Mouse (Mus musculus) kidney, embryonic 14.5 days (tissue): ENCODE results near the gene Il27ra. TPM values are rescaled to one million over a fixed set of nuclear protein-coding genes. Genes with fewer than 3 reads are reported as not detected.
A peak's percentile ranks its signal among the peaks of the same experiment; 100 is the strongest.

Source experiments
- ATAC-seq: fragments of 200-750 bp; cut with Nextera tagmentation; 2 replicates; pipeline ENCODE4 v1.8.0; 2017; ENCODE audit warnings: moderate number of reproducible peaks, mild to moderate bottlenecking, moderate TSS enrichment, moderate library complexity; ENCODE audit not compliant: low FRiP score, low TSS enrichment
- H3K27ac ChIP-seq: fragments of 300-500 bp; sonication (generic); 2 replicates; pipeline ENCODE4 v1.5.1; 2014; ENCODE audit warnings: low read depth, mild to moderate bottlenecking, low read length, moderate library complexity, mixed read lengths
- H3K27me3 ChIP-seq: fragments of 300-500 bp; sonication (generic); 2 replicates; pipeline ENCODE4 v1.6.1; 2014; ENCODE audit warnings: mild to moderate bottlenecking, low read length; ENCODE audit not compliant: control insufficient read depth, insufficient read depth
- H3K36me3 ChIP-seq: fragments of 300-500 bp; sonication (generic); 2 replicates; pipeline ENCODE4 v1.6.1; 2014; ENCODE audit warnings: low read length, mixed read lengths; ENCODE audit not compliant: control insufficient read depth, insufficient read depth
- H3K4me1 ChIP-seq: fragments of 300-500 bp; sonication (generic); 2 replicates; pipeline ENCODE4 v1.6.1; 2014; ENCODE audit warnings: low read length, mixed read lengths; ENCODE audit not compliant: control insufficient read depth, insufficient read depth
- H3K4me2 ChIP-seq: fragments of 300-500 bp; sonication (generic); replicated peaks from 2 replicates; pipeline ENCODE4 v1.6.1; 2014; ENCODE audit warnings: low read depth, mild to moderate bottlenecking, low read length
- H3K4me3 ChIP-seq: fragments of 300-500 bp; sonication (generic); 2 replicates; pipeline ENCODE4 v1.5.1; 2014; ENCODE audit warnings: mild to moderate bottlenecking, low read length
- H3K9ac ChIP-seq: fragments of 300-500 bp; sonication (generic); 2 replicates; pipeline ENCODE4 v1.6.1; 2014; ENCODE audit warnings: low read depth, mild to moderate bottlenecking, low read length, moderate library complexity
- H3K9me3 ChIP-seq: fragments of 300-500 bp; sonication (generic); 2 replicates; pipeline ENCODE4 v1.6.1; 2016; ENCODE audit warnings: low read length; ENCODE audit not compliant: control insufficient read depth
- WGBS: fragments of 180-500 bp; shearing (Covaris S2); extraction: QIAGEN DNeasy Blood & Tissue Kit; methylation state at CpG from one replicate; pipeline ENCODE4 v1.1.7; 2014; 5-methylcytosine and 5-hydroxymethylcytosine counted together
- polyA plus RNA-seq: library from polyadenylated mRNA; unstranded; fragments of >200 nt; fragmentation: Nextera tagmentation; extraction: Ambion mirVana; gene quantifications from 2 replicates; pipeline ENCODE4 v1.2.1, GENCODE M21; 2014

Gene Il27ra
- polyA plus RNA-seq, 1 experiment from 2014 or later, result 1.4 TPM

GRCm38 (mm10) chr8:83998231-83999056 lies 43.9 kb downstream of the Il27ra start:
- H3K4me3 ChIP-seq, result peak overlapping the region; percentile 81
- peaks cover 20% of the 10 kb centered on the region for H3K4me1 ChIP-seq
- peaks cover 30% of the 10 kb centered on the region for H3K36me3 ChIP-seq
- peak; percentile 7; the same call in 1 of the 2 replicates for ATAC-seq
- peak overlapping the region; percentile 65 for H3K27ac ChIP-seq
- H3K4me2 ChIP-seq, result peak overlapping the region; percentile 84
- under 1% methylated on average over 75 of the region's 92 CpGs for WGBS
- H3K27me3 ChIP-seq, result no peaks in the 10 kb centered on the region; the same call in 1 of the 2 replicates
- peak overlapping the region; percentile 92 for H3K9ac ChIP-seq
- no peaks in the 10 kb centered on the region for H3K9me3 ChIP-seq

GRCm38 (mm10) chr8:83997511-83998141 lies 44.8 kb downstream of the Il27ra start, which contains the start of gene Samd1:
TSS of gene Samd1 (plus strand) at chr8:83997672.
- Histone ChIP-seq H3K4me3 (peak within 1 kb of the TSS; percentile 81), H3K27ac (peak within 1 kb of the TSS; percentile 96), H3K27me3 (no peaks in the 10 kb centered on the region; the same call in 1 of the 2 replicates), H3K4me2 (peak within 1 kb of the TSS; percentile 84), H3K4me1 (peaks cover 20% of the 10 kb centered on the region), H3K36me3 (peaks cover 31% of the 10 kb centered on the region), H3K9me3 (no peaks in the 10 kb centered on the region), H3K9ac (peak within 1 kb of the TSS; percentile 92)
- under 1% methylated on average over 41 of the region's 112 CpGs for WGBS
- 0 out of 2 replicates have a peak, but pooled peaks have one; percentile 12 for ATAC-seq

- H3K27me3 ChIP-seq, result no peaks in the 10 kb centered on the region; the same call in 1 of the 2 replicates
- peaks cover 34% of the 10 kb centered on the region for H3K36me3 ChIP-seq
- H3K4me3 ChIP-seq, result peak overlapping the region; percentile 81
- H3K4me2 ChIP-seq, result peak overlapping the region; percentile 70
- peaks cover 20% of the 10 kb centered on the region for H3K4me1 ChIP-seq
- H3K9me3 ChIP-seq, result no peaks in the 10 kb centered on the region
- peak overlapping the region; percentile 92 for H3K9ac ChIP-seq
- WGBS, result under 1% methylated on average over 42 of the region's 103 CpGs
- peak; percentile 85 for ATAC-seq
- H3K27ac ChIP-seq, result peak overlapping the region; percentile 96
Observed at GRCm38 (mm10) chr8:83996567-83997505, 45.6 kb downstream of the Il27ra start.

- H3K4me3 ChIP-seq, result peak overlapping the region; percentile 81
- peaks cover 20% of the 10 kb centered on the region for H3K4me1 ChIP-seq
- H3K4me2 ChIP-seq, result peak overlapping the region; percentile 70
- H3K27ac ChIP-seq, result peak overlapping the region; percentile 96
- H3K9me3 ChIP-seq, result no peaks in the 10 kb centered on the region
- no peak; the same call in 1 of the 2 replicates for ATAC-seq
- WGBS, result 16% methylated on average over 12 of the region's 12 CpGs
- H3K9ac ChIP-seq, result peak overlapping the region; percentile 92; the same call in 1 of the 2 replicates
- no peaks in the 10 kb centered on the region; the same call in 1 of the 2 replicates for H3K27me3 ChIP-seq
- peaks cover 40% of the 10 kb centered on the region for H3K36me3 ChIP-seq
Observed at GRCm38 (mm10) chr8:83995973-83996372, 46.4 kb downstream of the Il27ra start.

- H3K27ac ChIP-seq, result no peak overlapping the region
- no peaks in the 10 kb centered on the region for H3K27me3 ChIP-seq
- no peak overlapping the region for H3K9ac ChIP-seq
- peaks cover 8% of the 10 kb centered on the region for H3K4me1 ChIP-seq
- H3K4me3 ChIP-seq, result no peak overlapping the region
- peaks cover 38% of the 10 kb centered on the region for H3K36me3 ChIP-seq
- no peak overlapping the region for H3K4me2 ChIP-seq
- ATAC-seq, result no peak
- WGBS, result 87% methylated on average over 3 of the region's 3 CpGs
- H3K9me3 ChIP-seq, result no peaks in the 10 kb centered on the region
Observed at GRCm38 (mm10) chr8:83994030-83994429, 48.4 kb downstream of the Il27ra start.

GRCm38 (mm10) chr8:83992488-83992887 lies 49.9 kb downstream of the Il27ra start:
- H3K9ac ChIP-seq, result no peak overlapping the region
- peaks cover 4% of the 10 kb centered on the region for H3K4me1 ChIP-seq
- no peaks in the 10 kb centered on the region for H3K27me3 ChIP-seq
- no peak for ATAC-seq
- H3K4me3 ChIP-seq, result no peak overlapping the region
- WGBS, result 63% methylated on average over 2 of the region's 2 CpGs
- peaks cover 52% of the 10 kb centered on the region for H3K36me3 ChIP-seq
- no peaks in the 10 kb centered on the region for H3K9me3 ChIP-seq
- no peak overlapping the region for H3K27ac ChIP-seq
- no peak overlapping the region for H3K4me2 ChIP-seq

GRCm38 (mm10) chr8:83990170-83990569 lies 52.2 kb downstream of the Il27ra start:
- Histone ChIP-seq H3K9me3 (no peaks in the 10 kb centered on the region), H3K4me1 (no peaks in the 10 kb centered on the region), H3K27ac (no peak overlapping the region), H3K36me3 (peaks cover 72% of the 10 kb centered on the region), H3K9ac (no peak overlapping the region), H3K4me2 (no peak overlapping the region), H3K27me3 (no peaks in the 10 kb centered on the region), H3K4me3 (no peak overlapping the region)
- no peak for ATAC-seq
- WGBS, result 94% methylated on average over 14 of the region's 14 CpGs

GRCm38 (mm10) chr8:83989243-83989642 lies 53.1 kb downstream of the Il27ra start:
- no peak overlapping the region for H3K27ac ChIP-seq
- peaks cover 77% of the 10 kb centered on the region for H3K36me3 ChIP-seq
- no peak overlapping the region for H3K9ac ChIP-seq
- no peak for ATAC-seq
- H3K27me3 ChIP-seq, result no peaks in the 10 kb centered on the region
- no peaks in the 10 kb centered on the region for H3K9me3 ChIP-seq
- no peak overlapping the region for H3K4me2 ChIP-seq
- no peak overlapping the region for H3K4me3 ChIP-seq
- WGBS, result 91% methylated on average over 7 of the region's 7 CpGs
- no peaks in the 10 kb centered on the region for H3K4me1 ChIP-seq
